Mouse (Mus musculus): ENCODE data around the gene Bet1.

Bet1 gene

DNA sequence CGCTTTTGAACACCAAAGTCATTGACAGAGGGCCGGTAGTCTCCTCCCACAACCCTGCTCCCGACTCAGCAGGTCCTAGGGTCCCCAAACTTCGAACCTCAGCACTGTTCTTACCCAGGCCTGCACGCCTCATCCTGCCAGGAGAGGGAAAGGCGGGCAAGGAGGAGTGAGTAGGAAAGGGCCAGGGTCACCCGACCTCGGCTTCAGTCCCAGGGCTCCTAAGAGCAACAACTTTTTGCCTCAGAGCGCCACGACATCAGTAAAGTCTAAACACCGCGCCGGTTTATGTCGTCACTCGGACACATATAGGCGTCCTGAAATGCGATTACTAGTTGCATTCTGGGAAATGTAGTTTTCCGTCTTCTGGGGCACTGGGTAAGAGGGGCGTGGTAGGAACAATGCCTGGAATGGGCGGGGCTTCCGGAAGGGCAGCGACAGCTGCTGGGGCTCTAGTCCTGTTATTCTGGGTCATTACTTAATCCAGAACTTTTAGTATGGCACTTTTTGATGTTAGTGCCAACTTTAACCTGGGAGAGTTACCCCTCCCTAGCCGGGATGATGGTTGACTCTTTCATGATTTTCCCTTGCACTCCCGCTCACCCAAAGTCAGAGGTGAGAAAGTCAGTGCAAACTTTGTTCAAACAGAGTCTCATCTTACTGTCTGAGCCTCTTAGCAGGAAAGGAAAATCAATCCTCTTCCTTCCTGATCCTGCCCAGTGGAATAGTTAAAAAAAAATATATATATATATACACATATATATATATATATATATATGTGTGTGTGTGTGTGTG lies at the start of gene Bet1:
Gene Bet1 (minus strand): TSS at position 310 of the 792 bp plus-strand sequence.
- peak; percentile 100 for DNase-seq (ENCODE audit: low read depth, low spot score)

DNA sequence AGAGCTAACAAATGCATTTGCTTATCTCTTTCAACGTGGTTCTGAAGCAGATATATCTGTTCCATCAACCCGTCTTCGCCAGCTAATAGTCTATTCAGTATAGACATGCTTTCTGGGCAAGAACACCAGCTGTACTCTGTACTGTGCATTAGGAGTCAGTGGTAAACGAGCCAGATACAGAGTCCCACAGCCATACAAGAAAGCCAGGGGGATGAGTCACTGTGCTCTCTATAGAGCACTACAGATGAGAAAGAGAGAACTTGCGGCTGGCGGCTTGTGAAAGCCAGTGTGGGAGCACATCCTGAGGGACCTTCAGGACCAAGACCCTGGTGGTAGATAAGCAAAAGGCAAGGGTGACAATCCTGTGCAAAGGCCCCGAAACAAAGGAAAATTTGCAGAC lies 45.5 kb upstream of the Bet1 start:
- DNase-seq (ENCODE audit: low read depth, low spot score) = no peak

DNA sequence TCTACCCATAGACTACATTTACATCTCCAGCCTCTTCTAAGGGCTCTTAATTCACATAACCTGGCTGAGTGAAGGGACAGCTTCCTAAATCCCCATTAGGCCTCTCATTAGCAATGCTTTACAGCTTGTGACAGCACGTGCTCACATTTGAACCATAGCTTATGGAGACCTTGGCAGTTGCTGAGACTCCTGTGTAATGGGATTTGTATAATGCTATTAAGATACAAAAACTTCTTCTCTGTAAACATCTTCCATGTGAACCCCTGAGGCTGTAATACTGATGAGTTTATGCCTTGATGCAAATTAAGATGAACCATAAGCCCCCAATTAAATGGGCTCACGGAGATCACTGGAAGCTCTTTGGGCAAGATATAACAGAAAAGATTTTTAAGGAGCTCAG lies 44.4 kb upstream of the Bet1 start:
- no peak for DNase-seq (ENCODE audit: low read depth, low spot score)

DNA sequence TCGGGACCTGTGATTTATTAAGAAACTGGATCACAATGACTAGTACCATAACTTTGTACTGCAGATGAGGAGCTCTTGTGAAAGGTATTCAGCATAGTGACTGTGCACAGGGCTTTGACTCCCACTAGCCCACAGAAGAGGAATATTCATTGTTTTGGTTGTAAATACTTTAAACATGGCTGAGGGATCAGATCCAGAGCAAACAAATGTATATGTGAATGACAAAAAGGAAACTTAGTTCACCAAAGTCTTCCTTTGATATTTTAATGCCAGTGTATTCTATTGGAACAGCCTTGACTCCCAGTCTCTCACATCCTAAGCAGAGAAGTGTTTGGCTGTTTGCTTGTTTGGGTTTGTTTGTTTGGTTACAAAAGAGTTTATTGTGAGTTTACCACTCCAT lies 31.8 kb upstream of the Bet1 start:
- DNase-seq (ENCODE audit: low read depth, low spot score) = no peak

DNA sequence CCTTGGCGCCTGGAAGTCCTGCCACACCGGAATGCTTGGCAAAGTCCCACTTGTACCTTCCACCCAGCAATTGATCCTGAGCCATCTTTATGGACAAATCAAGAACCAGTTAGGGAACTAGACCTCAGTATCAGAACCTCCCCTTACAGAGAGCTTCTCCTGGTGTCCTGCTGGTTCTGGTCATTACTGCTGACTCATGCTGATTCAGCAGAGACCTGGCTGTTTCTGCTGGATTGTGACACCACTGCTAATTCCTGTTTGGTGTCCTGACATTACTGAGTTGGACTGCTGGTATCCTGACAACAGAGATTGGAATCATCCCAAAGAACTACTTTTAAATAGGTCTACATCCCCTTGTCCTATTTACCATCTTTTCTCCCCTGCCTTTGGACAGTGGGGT lies 3.7 kb upstream of the Bet1 start:
- DNase-seq (ENCODE audit: low read depth, low spot score) = peak; percentile 39

DNA sequence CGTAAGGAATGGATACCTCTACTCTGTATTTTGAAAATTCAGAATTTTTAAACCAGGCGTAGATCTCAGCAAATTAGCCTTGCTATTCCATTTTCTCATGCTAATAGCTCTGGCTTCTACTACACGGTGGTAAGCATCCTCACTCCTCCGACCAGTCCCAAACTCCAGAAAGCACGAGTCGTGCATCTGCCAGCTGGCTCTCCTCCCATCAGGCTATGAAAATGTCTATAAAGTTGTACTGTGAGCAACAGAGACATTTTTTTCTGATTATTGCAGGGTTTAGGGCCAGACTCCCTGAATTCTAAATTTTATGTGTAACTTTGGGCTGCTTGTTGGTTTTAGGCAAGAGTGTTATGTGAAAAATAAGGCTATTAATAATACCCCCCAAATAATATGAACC lies 14.5 kb downstream of the Bet1 start:
- no peak for DNase-seq (ENCODE audit: low read depth, low spot score)

- DNase-seq (ENCODE audit: low read depth, low spot score) = no peak
These were observed 17.1 kb downstream of the Bet1 start for GRCm38 (mm10) chr6:4069714-4070113.

DNA sequence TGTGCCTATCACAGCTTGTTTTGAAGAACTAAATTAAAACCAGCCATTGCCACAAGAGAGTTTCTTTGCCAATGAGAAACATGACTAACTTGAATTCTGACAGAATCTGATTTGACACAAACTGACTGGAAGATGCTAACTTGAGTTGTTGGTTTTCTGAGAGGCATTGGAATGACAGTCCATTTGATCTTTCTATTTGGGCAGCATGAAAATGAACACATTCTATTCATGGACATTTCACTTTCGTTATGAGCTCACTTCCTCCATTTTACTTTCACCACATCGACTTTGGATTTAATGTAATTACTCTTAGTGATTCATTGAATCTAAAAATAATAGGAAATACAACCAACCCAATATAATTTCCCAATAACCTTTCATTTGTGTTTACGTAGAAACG lies 32.4 kb downstream of the Bet1 start:
- peak; percentile 21 for DNase-seq (ENCODE audit: low read depth, low spot score)

DNA sequence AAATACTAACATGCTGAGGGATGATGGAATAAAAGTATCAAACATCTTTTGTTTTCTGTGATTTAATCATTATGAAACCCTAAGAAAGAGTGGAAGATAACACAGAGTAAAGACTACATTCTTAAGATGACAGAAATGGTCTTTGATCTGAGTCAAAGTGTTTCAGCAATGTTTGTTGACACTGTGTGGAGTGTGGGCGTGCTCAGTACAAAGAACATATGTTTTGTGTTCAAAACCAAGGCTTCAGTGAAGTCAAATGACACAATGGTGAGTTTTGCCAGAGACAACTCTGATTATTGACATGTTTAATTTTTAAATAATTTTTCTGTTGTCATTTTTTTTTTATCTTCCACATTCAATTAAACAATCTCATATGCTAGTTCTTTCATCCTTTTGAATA lies 33.9 kb downstream of the Bet1 start:
- peak; percentile 21 for DNase-seq (ENCODE audit: low read depth, low spot score)

DNA sequence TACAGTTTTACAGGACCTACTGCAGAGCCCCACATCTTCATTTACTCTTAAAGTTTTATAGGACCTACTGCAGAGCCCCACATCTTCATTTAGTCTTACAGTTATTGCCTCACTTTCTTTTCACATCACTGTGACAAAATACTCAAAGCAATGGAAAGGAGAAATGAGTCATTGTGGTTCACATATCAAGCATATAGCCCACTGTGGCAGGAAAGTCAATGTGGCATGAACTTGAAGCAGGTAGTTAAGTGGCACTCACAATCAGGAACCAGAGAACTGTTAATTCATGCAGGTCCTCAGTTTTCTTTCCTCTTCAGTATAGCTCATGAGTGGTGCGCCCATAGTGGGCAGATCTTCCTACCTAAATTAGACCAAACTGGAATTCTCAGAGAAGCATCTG lies 39.6 kb downstream of the Bet1 start:
- DNase-seq (ENCODE audit: low read depth, low spot score) = no peak

GRCm38 (mm10) chr6:4041821-4042220 lies 45.0 kb downstream of the Bet1 start:
- no peak for DNase-seq (ENCODE audit: low read depth, low spot score)

- peak; percentile 85 for DNase-seq (ENCODE audit: low read depth, low spot score)
These were observed 55.8 kb downstream of the Bet1 start for GRCm38 (mm10) chr6:4030956-4031355.
